Mouse (Mus musculus) ES-E14 (cell line): ENCODE data around the gene Slc36a2.

Experiments
- HCFC1 ChIP-seq: IDR thresholded peaks from 2 replicates; pipeline ENCODE4 v1.6.1; 2012; ENCODE audit warnings: low read length, inconsistent platforms, borderline replicate concordance; ENCODE audit not compliant: insufficient read depth
- ZC3H11A ChIP-seq: IDR thresholded peaks from 2 replicates; pipeline ENCODE4 v1.6.1; 2012; ENCODE audit warnings: low read depth, mild to moderate bottlenecking, inconsistent platforms, low read length, borderline replicate concordance
- ZNF384 ChIP-seq: IDR thresholded peaks from 2 replicates; pipeline ENCODE4 v1.6.1; 2012; ENCODE audit warnings: low read depth, low read length, inconsistent platforms

DNA sequence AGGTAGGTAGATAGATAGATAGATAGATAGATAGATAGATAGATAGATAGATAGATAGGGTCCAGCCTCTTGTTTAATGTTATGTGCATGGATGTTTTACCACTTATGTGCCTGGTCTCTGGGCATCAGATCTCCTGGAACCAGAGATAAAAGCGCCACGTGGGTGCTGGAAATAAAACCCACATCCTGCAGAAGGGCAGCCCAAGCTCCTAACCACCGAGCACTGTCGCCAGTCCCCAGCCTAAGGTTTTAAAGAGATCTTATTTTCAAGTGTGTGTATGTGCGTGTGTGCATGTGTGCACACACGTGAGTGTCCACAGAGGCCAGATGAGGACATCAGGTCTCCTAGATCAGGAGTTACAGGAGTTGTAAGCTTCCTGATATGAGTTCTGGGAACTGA lies 46.2 kb upstream of the Slc36a2 start:
- TF ChIP-seq ZC3H11A (no peak), ZNF384 (no peak), HCFC1 (no peak)
